Mouse (Mus musculus): ENCODE results near the gene Rdm1. TPM values are rescaled to one million over a fixed set of nuclear protein-coding genes. Genes with fewer than 3 reads are reported as not detected.

Rdm1 gene
- total and polyA plus RNA-seq, 3 experiments = 6.5 to 6.8 TPM; not detected in 1

DNA sequence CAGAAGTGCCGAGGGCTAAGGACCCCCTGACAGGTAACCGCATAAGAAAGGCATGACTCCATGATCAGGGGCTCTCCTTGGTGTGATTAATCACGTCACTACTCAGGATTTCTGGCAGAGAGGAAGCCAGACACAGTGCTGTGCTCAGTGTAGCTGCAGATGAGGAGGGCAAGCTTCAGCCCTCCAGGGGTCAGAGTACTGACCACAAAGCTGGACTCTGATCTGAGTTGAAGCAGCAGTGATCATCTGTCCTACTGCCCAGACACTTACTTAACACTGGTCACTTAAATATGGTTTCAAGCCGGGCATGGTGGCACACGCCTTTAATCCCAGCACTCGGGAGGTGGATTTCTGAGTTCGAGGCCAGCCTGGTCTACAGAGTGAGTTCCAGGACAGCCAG lies 34.2 kb downstream of the Rdm1 start:
- H3K4me1 ChIP-seq (ENCODE audit: control insufficient read depth in 1 of 2, insufficient read depth in 2 of 2, low read length in 2 of 2) = peaks cover 5 to 32% of the 10 kb centered on the region in 2 experiments; a peak in 3 of 4 replicates
- no peak for TF ChIP-seq MYC (IDR thresholded peaks at IDR 0.05; ENCODE audit: low read depth, low read length)
- no peak for TF ChIP-seq RAD21 (IDR thresholded peaks at IDR 0.05; ENCODE audit: low read depth, low read length)
- TF ChIP-seq HCFC1 (IDR thresholded peaks at IDR 0.05; ENCODE audit: low read depth, low read length) = no peak
- H3K27me3 ChIP-seq (ENCODE audit: control insufficient read depth in 1 of 2, insufficient read depth in 2 of 2, low read length in 2 of 2) = no peaks in the 10 kb centered on the region
- H3K9me3 ChIP-seq (replicated peaks; ENCODE audit: insufficient read depth, low read length) = no peaks in the 10 kb centered on the region
- no peak overlapping the region for H3K4me3 ChIP-seq (ENCODE audit: control insufficient read depth in 1 of 2, insufficient read depth in 1 of 2, low read depth in 2 of 2, low read length in 2 of 2)
- no peak for DNase-seq (ENCODE audit: low read depth, low spot score)
- no peaks in the 10 kb centered on the region; the same call in 1 of the 2 replicates for H3K79me2 ChIP-seq (ENCODE audit: control insufficient read depth, insufficient read depth, low read length, poor library complexity)
- no peak overlapping the region for H3K9ac ChIP-seq (ENCODE audit: control insufficient read depth, low read depth, low read length, poor library complexity, severe bottlenecking)
- H3K36me3 ChIP-seq (ENCODE audit: control insufficient read depth in 1 of 2, insufficient read depth in 2 of 2, low read length in 2 of 2) = peaks cover 0 to 24% of the 10 kb centered on the region in 2 experiments; a peak in 2 of 4 replicates
- H3K27ac ChIP-seq (ENCODE audit: control insufficient read depth, low read depth, low read length) = no peak overlapping the region

DNA sequence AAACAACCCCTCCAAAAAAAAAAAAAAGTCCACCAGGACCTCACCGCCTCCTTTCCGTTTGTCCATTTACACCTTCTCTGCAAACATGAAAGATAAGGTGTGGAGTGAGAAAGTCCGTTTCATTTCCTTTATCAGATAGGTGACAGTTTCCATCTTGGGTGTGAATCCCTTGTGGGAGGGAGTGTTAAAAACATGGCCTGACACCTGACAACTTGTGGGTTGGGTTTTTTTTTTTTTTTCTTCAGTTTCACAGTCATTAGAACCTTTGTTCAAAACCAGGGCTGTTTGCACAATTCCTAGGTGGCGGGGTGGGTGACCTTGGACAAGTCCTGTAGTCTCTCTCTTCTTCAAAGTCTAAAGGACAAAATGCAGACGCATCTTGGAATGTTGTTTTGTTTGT lies 34.8 kb downstream of the Rdm1 start:
- Histone ChIP-seq H3K79me2 (ENCODE audit: control insufficient read depth, insufficient read depth, low read length, poor library complexity) (no peaks in the 10 kb centered on the region; the same call in 1 of the 2 replicates), H3K9ac (ENCODE audit: control insufficient read depth, low read depth, low read length, poor library complexity, severe bottlenecking) (no peak overlapping the region), H3K4me3 (ENCODE audit: control insufficient read depth in 1 of 2, insufficient read depth in 1 of 2, low read depth in 2 of 2, low read length in 2 of 2) (no peak overlapping the region), H3K36me3 (ENCODE audit: control insufficient read depth in 1 of 2, insufficient read depth in 2 of 2, low read length in 2 of 2) (peaks cover 0 to 24% of the 10 kb centered on the region in 2 experiments; a peak in 2 of 4 replicates), H3K27ac (ENCODE audit: control insufficient read depth, low read depth, low read length) (no peak overlapping the region), H3K9me3 (replicated peaks; ENCODE audit: insufficient read depth, low read length) (no peaks in the 10 kb centered on the region), H3K4me1 (ENCODE audit: control insufficient read depth in 1 of 2, insufficient read depth in 2 of 2, low read length in 2 of 2) (peaks cover 5 to 32% of the 10 kb centered on the region in 2 experiments; a peak in 3 of 4 replicates), H3K27me3 (ENCODE audit: control insufficient read depth in 1 of 2, insufficient read depth in 2 of 2, low read length in 2 of 2) (no peaks in the 10 kb centered on the region)
- no peak for DNase-seq (ENCODE audit: low read depth, low spot score)
- no peak for TF ChIP-seq E2F4 (IDR thresholded peaks at IDR 0.05; ENCODE audit: borderline replicate concordance, low read depth, low read length)
- no peak for TF ChIP-seq SMC3 (IDR thresholded peaks at IDR 0.05; ENCODE audit: low read depth, low read length)
- no peak for TF ChIP-seq TAL1 (IDR thresholded peaks at IDR 0.05; ENCODE audit: low read length)
- TF ChIP-seq GATA1 (IDR thresholded peaks at IDR 0.05; ENCODE audit: low read depth, low read length) = peak; percentile 56; the same call in 1 of the 2 replicates
- TF ChIP-seq MXI1 (IDR thresholded peaks at IDR 0.05; ENCODE audit: low read depth, low read length) = no peak
- no peak for TF ChIP-seq MAX (IDR thresholded peaks at IDR 0.05; ENCODE audit: low read length)
- TF ChIP-seq POLR2AphosphoS5 (IDR thresholded peaks at IDR 0.05; ENCODE audit: borderline replicate concordance, low read depth, low read length) = no peak
- no peak for TF ChIP-seq UBTF (IDR thresholded peaks at IDR 0.05; ENCODE audit: borderline replicate concordance, insufficient read depth, low read depth, low read length)
- TF ChIP-seq ZC3H11A (IDR thresholded peaks at IDR 0.05; ENCODE audit: low read depth, low read length) = no peak
- TF ChIP-seq POLR2A (IDR thresholded peaks at IDR 0.05; ENCODE audit: control insufficient read depth in 1 of 2, insufficient read depth in 1 of 2, low read depth in 1 of 2, low read length in 2 of 2, poor library complexity in 1 of 2) = no peak
- no peak for TF ChIP-seq USF2 (IDR thresholded peaks at IDR 0.05; ENCODE audit: borderline replicate concordance in 1 of 2, insufficient read depth in 1 of 2, low read depth in 1 of 2, low read length in 2 of 2)
- TF ChIP-seq RAD21 (IDR thresholded peaks at IDR 0.05; ENCODE audit: low read depth, low read length) = no peak
- no peak for TF ChIP-seq ELF1 (IDR thresholded peaks at IDR 0.05; ENCODE audit: low read depth, low read length)
- TF ChIP-seq CTCF (IDR thresholded peaks at IDR 0.05 in 2 of 3, conservative IDR thresholded peaks at IDR 0.05 in 1 of 3; ENCODE audit: control insufficient read depth in 1 of 3, insufficient read depth in 1 of 3, low read depth in 2 of 3, low read length in 3 of 3, poor library complexity in 1 of 3, severe bottlenecking in 1 of 3) = no peak
- TF ChIP-seq MAFK (IDR thresholded peaks at IDR 0.05; ENCODE audit: borderline replicate concordance, low read depth, low read length) = no peak
- no peak for TF ChIP-seq TCF12 (IDR thresholded peaks at IDR 0.05; ENCODE audit: low read depth, low read length)
- no peak for TF ChIP-seq NRF1 (IDR thresholded peaks at IDR 0.05; ENCODE audit: insufficient read depth, low read depth, low read length, poor library complexity, severe bottlenecking)
- TF ChIP-seq EP300 (IDR thresholded peaks at IDR 0.05; ENCODE audit: low read depth in 1 of 2, low read length in 2 of 2) = peak in 1 of 2 experiments; percentile 58; a peak in 1 of 4 replicates
- no peak for TF ChIP-seq GABPA (IDR thresholded peaks at IDR 0.05; ENCODE audit: low read depth, low read length)
- no peak for TF ChIP-seq KAT2A (conservative IDR thresholded peaks at IDR 0.05; ENCODE audit: low read depth, low read length)
- TF ChIP-seq ETS1 (IDR thresholded peaks at IDR 0.05; ENCODE audit: low read depth, low read length) = peak; percentile 55
- TF ChIP-seq NELFE (IDR thresholded peaks at IDR 0.05; ENCODE audit: low read depth, low read length) = no peak
- no peak for TF ChIP-seq CHD2 (IDR thresholded peaks at IDR 0.05; ENCODE audit: low read length)
- no peak for TF ChIP-seq BHLHE40 (IDR thresholded peaks at IDR 0.05; ENCODE audit: borderline replicate concordance, low read depth, low read length)
- no peak for TF ChIP-seq USF1 (IDR thresholded peaks at IDR 0.05; ENCODE audit: low read depth, low read length)
- no peak for TF ChIP-seq ZMIZ1 (IDR thresholded peaks at IDR 0.05; ENCODE audit: low read depth, low read length)
- TF ChIP-seq TBP (IDR thresholded peaks at IDR 0.05; ENCODE audit: low read depth, low read length) = no peak
- TF ChIP-seq ZNF384 (IDR thresholded peaks at IDR 0.05; ENCODE audit: low read depth, low read length) = peak; percentile 83
- TF ChIP-seq ZKSCAN1 (IDR thresholded peaks at IDR 0.05; ENCODE audit: low read depth, low read length) = no peak
- TF ChIP-seq MAZ (IDR thresholded peaks at IDR 0.05; ENCODE audit: low read depth, low read length) = no peak
